Mouse (Mus musculus): ENCODE data around the gene Tpte.
A peak's percentile ranks its signal among the peaks of the same experiment; 100 is the strongest.

Tpte gene

DNA sequence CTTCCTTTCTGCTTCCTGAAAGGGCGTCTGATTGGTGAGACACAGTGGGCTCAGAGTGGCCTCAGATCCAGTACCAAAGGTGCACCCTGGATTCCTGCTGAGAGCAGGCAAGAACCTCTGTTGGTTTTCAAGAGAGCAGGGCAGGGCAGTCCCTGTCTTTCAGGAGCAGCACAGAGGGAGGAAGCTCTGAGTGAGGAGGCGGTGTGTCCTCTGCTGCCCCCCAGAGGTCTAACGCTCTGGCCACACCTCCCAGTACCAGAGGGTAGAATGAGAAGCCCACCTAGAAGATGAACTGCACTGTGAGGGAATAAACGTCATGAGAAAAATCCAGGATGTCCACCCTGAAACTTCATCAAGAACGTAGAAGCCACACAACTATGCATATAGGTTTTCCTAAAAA is 93.7 kb downstream of the Tpte start:
- no peak for DNase-seq (ENCODE audit: extremely low read depth, low read depth)

DNA sequence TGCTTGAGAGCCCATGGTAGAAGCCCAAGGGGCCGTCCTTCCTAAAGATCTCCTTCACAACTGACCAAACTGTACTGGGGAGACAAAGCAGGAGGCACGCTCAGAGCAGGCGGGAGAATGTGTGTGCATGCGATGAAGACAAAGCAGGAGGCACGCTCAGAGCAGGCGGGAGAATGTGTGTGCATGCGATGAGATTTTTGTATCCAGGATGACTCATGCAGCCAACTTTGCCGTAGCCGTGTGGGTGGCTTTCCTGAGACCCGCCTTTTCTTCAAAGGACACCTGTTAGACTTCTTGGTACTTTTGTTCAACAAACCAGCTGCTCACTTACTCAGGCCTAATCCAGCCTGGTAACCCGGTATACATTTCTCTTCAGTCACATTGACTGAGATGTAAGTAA is 97.7 kb downstream of the Tpte start:
- no peak for DNase-seq (ENCODE audit: extremely low read depth, low read depth)

DNA sequence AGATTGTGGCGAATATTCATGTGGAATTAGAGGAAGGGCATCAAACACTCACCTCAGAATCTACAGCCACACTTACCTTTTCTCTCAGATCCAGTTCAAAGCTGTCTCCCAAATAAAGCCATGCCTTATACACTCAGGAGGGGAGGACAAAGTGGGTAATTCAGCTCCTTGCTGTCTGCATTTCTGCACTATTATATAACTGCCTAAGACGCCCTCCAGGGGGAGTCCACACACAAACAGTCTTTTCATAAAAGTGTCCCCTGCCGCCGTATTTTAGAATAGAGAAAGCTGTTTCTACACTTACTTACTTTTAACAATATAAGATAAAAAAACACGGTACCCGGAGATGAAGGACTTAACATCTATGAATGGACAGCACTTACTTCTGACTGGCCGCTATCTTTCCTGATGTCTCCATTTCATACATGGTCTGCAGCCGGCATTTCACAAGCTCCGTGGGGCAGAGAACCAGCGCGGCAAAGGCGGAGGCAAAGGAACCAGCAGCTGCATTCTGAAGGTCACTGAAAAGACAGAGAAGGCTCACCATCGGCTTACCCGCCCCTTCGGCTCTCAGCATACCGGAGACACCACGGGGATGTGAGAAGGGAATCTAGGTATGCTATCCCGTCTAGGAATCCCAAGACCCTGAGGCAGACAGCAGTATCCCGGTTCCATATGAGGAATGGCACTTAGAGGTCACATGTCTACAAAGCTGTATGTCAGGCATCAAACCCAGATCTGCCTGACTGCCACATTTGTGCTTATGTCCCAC is 99.8 kb downstream of the Tpte start:
- no peak for DNase-seq (ENCODE audit: extremely low read depth, low read depth)

DNA sequence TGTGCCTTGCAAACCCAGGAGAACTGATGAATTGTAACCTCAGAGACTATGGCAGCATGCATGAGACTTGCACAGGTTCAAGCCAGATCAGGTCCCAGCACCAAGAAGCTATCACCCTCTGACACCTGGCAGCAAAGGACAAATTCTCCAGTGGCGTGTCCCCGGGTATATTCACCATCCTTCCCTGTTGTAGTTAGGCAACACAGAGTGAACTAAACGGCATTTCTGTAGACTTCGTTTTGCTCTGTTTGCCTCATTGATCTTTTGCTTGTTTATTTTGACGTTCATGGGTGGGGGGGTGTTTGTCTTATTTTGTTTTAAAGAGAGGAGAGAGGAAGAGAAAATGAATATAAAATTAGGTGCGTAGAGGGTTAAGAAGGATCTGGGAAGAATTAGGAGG is 101.9 kb downstream of the Tpte start:
- DNase-seq (ENCODE audit: extremely low read depth, low read depth), result no peak

DNA sequence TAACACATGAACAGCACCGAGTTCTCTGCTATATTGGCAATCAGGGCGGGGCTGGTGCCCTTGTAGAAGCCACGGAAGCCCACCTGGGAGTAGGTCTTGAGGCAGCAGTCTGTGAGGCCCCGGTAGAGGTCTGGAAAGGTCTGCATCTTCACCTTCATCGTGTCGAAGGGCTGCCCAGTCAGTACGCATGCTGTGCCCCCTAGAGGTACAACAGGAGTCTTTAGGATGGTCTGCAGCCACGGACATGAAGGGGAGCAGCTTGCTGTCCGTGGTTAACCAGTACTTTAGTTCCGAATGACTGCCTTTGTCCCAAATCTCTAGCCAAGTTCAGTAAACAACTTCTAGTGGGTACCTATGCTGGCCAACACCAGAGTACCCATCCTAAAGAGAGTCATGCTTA is 106.6 kb downstream of the Tpte start:
- no peak for DNase-seq (ENCODE audit: extremely low read depth, low read depth)

DNA sequence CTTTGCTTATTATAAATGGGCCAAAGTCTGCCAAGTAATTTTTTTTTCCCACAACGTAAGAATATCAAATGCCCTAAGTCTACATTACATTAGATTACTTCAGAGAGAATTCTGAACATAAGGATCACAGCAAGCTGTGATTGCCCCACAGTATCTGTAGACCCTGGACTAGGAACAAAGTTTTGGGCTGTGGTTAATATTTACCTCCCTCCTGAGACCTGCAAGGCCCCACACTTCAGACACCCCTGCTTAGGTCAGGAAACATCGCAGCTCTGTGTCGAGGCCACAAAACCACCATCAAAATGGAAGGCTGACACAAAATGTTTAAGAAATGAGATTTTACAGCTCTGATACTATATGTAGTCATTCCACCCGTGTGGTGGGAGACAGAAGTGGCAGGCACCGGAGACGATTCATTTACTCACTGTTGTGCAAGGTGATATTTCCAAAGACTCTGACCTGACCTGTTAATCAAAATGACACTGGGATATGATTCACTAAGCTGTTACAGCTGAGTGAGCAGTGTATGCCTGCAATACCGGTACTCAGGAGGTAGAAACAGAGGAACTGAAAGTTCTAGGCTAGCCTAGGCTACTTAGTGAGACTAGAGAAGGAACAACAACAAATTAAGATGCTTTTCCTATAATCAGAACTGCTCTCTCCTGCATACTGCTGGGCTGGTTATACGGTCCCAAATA is 107.7 kb downstream of the Tpte start:
- no peak for DNase-seq (ENCODE audit: extremely low read depth, low read depth)

DNA sequence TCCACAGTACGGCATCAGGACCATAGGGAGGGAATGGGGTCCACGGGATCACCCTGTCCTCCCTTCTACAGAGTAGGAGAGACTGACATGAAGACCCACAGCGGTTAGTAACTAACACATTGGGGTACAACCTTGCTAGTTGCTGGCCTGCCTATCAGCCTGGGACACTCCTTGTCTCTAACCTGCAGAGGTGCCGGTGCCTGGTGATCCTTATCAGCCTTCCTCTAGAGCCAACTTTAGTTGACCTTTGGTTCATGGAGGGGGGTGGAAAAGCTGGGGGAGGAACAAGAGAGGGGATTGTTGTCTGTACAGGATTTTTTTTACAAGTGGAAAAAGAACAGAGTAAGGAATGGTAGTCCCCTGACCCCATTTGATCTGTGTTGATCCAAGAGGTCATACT is 111.2 kb downstream of the Tpte start:
- DNase-seq (ENCODE audit: extremely low read depth, low read depth), result no peak

DNA sequence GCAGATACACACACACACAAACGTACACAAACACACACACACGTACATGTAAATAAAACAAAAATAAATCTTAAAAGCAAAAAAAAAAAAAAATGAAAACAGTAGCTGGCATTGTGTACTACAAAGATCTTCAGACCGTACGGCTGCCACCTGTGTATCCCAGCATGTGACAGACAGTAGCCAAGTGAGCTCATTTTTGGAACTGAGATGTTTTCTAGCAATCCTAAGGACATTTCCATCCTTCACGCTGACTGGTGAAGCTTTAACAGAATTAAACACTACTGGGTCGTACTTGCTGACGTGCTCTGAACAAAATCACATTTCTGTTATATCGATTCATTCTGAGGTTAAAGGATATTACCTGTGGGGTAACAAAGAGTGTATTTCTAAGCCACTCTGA is 112.0 kb downstream of the Tpte start:
- DNase-seq (ENCODE audit: extremely low read depth, low read depth), result no peak

DNA sequence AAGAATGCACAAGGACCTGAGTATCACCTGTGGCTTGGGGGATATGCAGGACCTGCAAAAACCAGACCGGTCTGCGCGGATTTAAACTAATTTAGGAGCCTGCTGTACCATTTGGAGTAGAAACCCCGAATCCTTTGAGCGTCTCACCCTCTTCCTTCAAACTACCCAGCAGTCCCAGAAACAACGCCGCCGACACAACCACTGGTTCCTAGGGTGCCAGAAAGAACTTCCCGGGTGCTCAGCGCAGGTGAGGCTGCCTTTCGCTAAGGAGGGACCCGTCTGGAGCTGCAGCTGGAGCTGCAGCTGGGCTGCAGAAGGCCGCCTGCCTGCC is 114.5 kb downstream of the Tpte start:
- no peak for DNase-seq (ENCODE audit: extremely low read depth, low read depth)

DNA sequence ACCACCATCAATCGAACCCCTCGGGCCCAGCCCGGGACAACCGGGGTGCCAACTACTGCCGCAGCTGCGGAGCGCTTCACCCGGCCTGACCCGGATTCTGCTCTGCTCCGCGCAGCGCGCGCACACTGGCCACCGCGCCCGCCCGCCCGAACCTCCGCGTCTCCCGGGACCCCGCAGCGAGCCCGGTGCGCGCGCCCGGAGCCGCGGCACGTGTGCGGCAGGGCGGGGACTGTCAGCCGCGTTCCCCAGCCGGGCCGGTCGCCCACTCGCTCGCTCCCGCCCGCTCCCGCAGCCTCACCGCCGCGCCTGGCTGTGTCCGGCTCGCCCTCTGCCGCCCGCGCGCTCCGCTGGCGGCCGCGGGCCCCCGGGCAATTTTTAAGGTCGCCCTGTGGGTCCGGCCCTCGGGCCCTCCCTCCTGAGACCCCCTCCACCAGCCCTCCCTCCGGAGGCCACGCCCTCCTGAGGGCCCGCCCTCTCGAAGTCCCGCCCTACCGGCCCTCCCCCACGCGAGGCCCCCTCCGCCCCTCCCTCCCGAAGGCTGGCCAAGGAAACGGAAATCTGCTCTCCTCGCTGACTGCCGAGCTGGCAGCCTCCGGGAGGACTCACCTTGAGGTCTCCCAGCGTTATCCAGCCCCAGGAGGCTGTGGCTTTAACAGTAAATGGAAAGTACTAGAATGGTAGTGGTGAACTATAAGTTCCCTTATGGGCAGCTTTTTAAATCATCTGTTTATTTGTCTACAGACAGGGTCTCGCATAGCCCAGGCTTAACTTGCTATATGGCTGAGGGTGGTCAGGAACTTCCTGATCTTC is 115.1 kb downstream of the Tpte start, which contains the start of gene Slc25a15:
TSS of gene Slc25a15 (minus strand) at position 456 of the 810 bp plus-strand sequence.
- peak; percentile 53 for DNase-seq (ENCODE audit: extremely low read depth, low read depth)

DNA sequence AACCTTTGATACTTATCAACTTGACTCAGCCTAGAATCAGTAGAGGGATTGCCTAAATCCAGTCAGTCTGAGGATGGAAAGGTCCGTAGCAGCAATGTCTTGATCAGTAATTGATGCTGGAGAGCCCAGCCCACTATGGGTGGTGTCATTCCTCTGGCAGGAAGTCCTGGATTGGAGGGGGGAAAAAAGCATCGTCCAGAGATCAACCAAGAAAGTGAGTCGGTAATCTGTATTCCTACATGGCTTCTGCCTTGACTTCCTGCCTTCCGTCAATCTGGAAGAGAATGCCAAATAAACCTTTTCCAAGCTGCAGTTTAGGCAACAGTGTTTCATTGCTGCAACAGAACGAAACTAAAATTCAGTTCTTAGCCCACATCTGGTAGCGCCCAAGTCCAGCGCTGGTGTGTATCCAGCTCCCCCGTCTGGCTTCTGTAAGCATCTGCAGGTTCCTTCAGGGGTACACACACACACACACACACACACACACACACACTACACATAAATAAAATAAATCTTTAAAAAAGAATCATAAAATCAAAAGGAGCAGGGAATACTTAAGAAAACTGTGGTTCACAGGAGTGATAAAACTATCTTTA is 116.1 kb downstream of the Tpte start:
- no peak for DNase-seq (ENCODE audit: extremely low read depth, low read depth)

DNA sequence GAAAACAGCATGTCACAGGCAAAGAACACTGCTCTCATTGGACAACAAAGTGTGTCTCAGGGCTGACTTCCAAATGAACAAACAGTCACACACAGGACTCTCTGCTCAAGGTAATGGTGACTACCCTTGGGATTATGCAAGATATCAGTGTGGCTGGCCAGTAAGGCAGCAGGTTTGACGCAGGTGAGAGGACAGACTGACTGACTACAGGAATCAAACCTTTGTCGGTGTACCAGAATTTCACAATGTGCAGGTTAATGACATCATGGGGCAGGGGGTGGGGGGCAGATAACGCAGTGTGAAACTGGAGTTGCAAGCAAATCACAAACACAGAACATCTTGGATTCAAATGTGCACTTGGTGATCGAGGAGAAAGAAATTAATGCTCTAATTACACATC is 117.4 kb downstream of the Tpte start:
- DNase-seq (ENCODE audit: extremely low read depth, low read depth), result no peak

DNA sequence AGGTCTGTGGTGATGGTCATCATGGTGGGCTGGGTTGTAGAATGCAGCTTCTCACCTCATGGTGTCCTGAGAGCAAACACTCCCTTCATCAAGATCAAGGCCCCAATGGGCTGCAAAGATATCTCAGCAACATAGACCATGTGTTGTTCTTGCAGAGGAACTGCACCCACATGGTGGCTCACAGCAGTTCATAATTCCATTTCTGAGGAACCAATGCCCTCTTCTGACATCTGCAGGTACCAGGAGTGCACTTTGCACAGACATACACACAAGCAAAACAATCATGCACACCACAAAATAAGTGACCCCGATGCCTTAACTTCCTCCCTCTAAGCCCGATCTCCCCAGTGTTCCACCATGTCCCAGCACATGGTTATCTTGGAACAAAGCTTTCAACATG is 120.0 kb downstream of the Tpte start:
- no peak for DNase-seq (ENCODE audit: extremely low read depth, low read depth)

DNA sequence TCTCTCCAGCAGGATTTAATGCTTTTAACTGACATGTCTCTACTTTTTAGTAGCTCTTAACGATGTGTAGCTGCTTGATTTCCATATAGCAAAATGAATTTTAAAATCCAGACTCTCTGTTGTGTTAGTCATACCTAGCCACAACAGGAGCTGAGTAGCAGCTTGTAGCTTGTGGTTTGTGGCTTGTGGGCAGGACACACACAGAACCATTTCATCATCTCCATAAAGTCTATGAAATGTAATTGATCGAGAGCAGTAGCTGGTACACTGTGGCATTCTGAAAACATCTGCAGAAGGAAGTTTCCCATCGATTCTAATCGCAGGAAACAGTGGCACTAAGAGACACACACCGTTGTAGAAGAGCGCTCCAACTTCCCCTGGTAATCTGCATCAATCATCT is 122.5 kb downstream of the Tpte start:
- no peak for DNase-seq (ENCODE audit: extremely low read depth, low read depth)

DNA sequence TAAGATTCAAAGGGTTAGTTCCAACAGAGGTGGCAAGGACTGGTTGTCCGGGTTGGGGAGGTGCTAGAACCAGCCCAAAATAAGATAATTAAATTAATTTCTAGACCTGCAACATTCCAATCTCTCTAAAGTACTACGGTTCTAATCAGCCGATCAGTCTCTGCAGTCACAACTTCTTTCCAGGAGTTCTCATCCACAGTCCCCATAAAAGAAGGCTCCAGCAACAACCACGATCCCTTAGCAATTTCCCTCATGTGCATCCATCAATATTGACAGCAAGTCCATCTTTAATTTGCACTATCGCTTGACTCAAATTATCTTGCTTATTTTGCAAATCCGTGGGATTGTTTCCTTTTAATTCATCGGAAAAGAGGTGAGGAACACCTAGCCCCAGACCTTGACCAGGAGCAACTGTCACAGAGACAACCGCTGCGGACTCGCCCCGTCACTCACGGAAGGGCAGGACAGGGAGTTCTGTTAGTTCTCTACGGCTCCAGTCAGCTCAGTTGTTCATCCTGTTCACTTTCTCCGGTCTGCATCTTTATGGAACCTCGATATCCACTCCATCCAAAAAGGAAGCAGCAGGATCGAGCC is 127.5 kb downstream of the Tpte start:
- no peak for DNase-seq (ENCODE audit: extremely low read depth, low read depth)

DNA sequence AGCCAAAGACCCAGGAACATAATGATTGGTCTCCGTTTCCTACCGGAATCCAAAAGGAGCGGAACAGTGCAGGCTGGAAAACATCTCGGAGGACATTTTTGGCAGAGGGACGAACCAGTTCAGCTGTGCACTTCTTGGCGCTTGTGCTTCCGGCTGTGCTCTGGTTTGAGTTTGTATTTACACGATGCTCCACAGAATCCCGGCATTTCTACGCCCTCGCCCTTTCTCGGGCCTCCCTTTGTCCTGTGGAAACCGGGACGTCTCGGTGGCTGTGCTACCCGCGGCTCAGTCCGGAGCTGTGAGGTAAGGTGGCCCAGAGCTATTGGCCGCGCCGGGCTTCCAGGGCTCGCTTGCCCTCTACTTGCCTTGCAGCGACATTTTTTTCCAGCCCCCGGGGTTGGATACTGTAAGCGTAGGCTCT is 128.1 kb downstream of the Tpte start, which contains the start of gene Mrps31:
TSS of gene Mrps31 (plus strand) at position 80 of the 421 bp plus-strand sequence.
- DNase-seq (ENCODE audit: extremely low read depth, low read depth), result peak; percentile 90

DNA sequence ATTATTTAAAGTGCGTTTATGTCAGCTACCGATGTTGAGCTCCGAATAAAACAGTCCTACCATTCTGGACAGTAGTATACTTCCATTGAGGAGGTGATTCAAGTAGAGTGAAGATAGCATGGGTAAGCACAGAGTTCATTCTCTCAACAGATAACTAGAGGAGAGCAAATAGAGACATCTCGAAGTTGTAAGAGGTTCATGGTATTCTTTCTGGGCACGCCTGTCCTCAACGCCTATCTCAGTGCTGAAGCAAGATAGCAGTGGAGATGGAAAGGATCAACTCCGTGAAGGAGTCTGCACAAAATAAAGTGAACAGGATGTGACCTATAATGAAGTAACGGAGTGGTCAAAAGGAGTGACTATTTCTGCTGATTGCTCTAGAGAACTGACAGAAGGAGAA is 128.7 kb downstream of the Tpte start:
- DNase-seq (ENCODE audit: extremely low read depth, low read depth), result no peak

Measured in MEL-GATA-1-ER (cell line).